25 mouse cellular contexts compared by ENCODE assay signal in the genomic region with DNA sequence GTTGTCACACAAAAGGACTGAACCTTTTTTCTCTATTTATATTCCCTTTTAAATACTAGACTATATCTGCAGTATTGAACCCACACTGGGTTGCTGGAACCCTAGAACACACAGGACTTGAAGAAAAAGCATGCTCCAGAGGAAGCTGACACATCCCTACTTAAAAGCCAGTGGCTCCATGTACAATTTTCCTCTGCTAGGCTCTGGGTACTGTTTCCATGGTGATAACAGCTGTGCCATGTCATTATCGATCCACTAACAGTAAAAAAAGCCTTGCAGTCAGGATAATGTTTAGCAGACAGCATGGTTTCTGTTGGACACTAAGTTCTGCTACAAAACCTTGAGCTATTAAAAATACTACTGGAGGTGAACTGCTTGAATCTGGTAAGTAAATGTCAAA. TPM values are rescaled to one million over a fixed set of nuclear protein-coding genes. Genes with fewer than 3 reads are reported as not detected.
DNase-seq lines count a peak whose midpoint lies in the region; ATAC-seq and TF ChIP-seq lines count a peak whose summit lies in the region.
"Had no signal": no experiment of that assay in that cellular context is flagged by ENCODE, and none has a peak within 500 bp of the region (broad histone marks: within the 10 kb centered on the region; RNA-seq: fewer than 3 reads in every experiment).

No protein-coding gene starts in this region.

- TF ChIP-seq CTCF in midbrain, postnatal 0 days (IDR thresholded peaks at IDR 0.05) = no peak
- no peak for TF ChIP-seq CTCF in thymus, adult 2 months (IDR thresholded peaks at IDR 0.05; ENCODE audit: borderline replicate concordance, control insufficient read depth, extremely low read depth, insufficient read depth, low read length, poor library complexity)

- no peak overlapping the region for H3K9ac ChIP-seq in forebrain, embryonic 14.5 days (ENCODE audit: low read length)
- no peak overlapping the region for H3K9ac ChIP-seq in forebrain, embryonic 16.5 days (replicated peaks; ENCODE audit: low read depth, low read length)
- H3K9ac ChIP-seq in midbrain, embryonic 14.5 days (replicated peaks; ENCODE audit: low read length) = no peak overlapping the region
- no peak overlapping the region for H3K9ac ChIP-seq in midbrain, embryonic 13.5 days (replicated peaks)
- H3K9ac ChIP-seq in midbrain, postnatal 0 days (replicated peaks; ENCODE audit: low read length, poor library complexity, severe bottlenecking) = no peak overlapping the region
- H3K9ac ChIP-seq: embryonic facial prominence, embryonic 12.5 days; embryonic facial prominence, embryonic 15.5 days; forebrain, embryonic 15.5 days; heart, embryonic 13.5 days; hindbrain, embryonic 15.5 days had no signal

- peak; percentile 15 for DNase-seq in forebrain, embryonic 14.5 days (ENCODE audit: low spot score)
- peak; percentile 22 for DNase-seq in midbrain, embryonic 14.5 days
- DNase-seq in brain, adult 2 months (ENCODE audit: low read depth, low spot score) = peak; percentile 18
- DNase-seq in midbrain, postnatal 0 days (ENCODE audit: low spot score) = peak; percentile 2
- no peak for DNase-seq in thymus, adult 2 months
- DNase-seq in cerebellum, adult 8-10 months = no peak
- DNase-seq: adrenal gland, adult 8-10 months; adrenal gland, postnatal 25 days; cerebellum, adult 11-12 months; cerebellum, adult 9-11 months; cerebellum, postnatal 25 days; gastrocnemius, postnatal 10 days; gastrocnemius, postnatal 36 days; heart, adult 2 months; heart, postnatal 14 days; heart, postnatal 4 days had no signal

- no peak overlapping the region for H3K4me3 ChIP-seq in forebrain, embryonic 14.5 days (ENCODE audit: low read depth, low read length)
- no peak overlapping the region for H3K4me3 ChIP-seq in forebrain, embryonic 16.5 days (replicated peaks; ENCODE audit: low read length)
- H3K4me3 ChIP-seq in midbrain, embryonic 14.5 days (replicated peaks; ENCODE audit: low read depth, low read length) = no peak overlapping the region
- no peak overlapping the region for H3K4me3 ChIP-seq in midbrain, embryonic 13.5 days (replicated peaks)
- H3K4me3 ChIP-seq in midbrain, postnatal 0 days (ENCODE audit: low read depth, low read length) = no peak overlapping the region
- H3K4me3 ChIP-seq in thymus, adult 2 months (ENCODE audit: control insufficient read depth, insufficient read depth, low read length) = no peak overlapping the region
- H3K4me3 ChIP-seq: embryonic facial prominence, embryonic 12.5 days; embryonic facial prominence, embryonic 15.5 days; forebrain, embryonic 15.5 days; heart, adult 2 months; heart, embryonic 10.5 days; heart, embryonic 13.5 days; hindbrain, embryonic 15.5 days had no signal

- H3K9me3 ChIP-seq in forebrain, embryonic 14.5 days (replicated peaks; ENCODE audit: control insufficient read depth, low read length) = no peaks in the 10 kb centered on the region
- no peaks in the 10 kb centered on the region for H3K9me3 ChIP-seq in forebrain, embryonic 16.5 days (ENCODE audit: control insufficient read depth, low read length)
- H3K9me3 ChIP-seq in midbrain, embryonic 14.5 days (ENCODE audit: control insufficient read depth, low read length) = no peaks in the 10 kb centered on the region
- H3K9me3 ChIP-seq in midbrain, embryonic 13.5 days = no peaks in the 10 kb centered on the region
- no peaks in the 10 kb centered on the region for H3K9me3 ChIP-seq in midbrain, postnatal 0 days (ENCODE audit: low read length)
- H3K9me3 ChIP-seq: embryonic facial prominence, embryonic 12.5 days; embryonic facial prominence, embryonic 15.5 days; forebrain, embryonic 15.5 days; heart, embryonic 10.5 days; heart, embryonic 13.5 days; hindbrain, embryonic 15.5 days had no signal

- H3K4me1 ChIP-seq in forebrain, embryonic 14.5 days (ENCODE audit: control insufficient read depth, insufficient read depth, low read length) = no peaks in the 10 kb centered on the region
- H3K4me1 ChIP-seq in forebrain, embryonic 16.5 days (replicated peaks; ENCODE audit: control insufficient read depth, insufficient read depth, low read length) = no peaks in the 10 kb centered on the region
- no peaks in the 10 kb centered on the region for H3K4me1 ChIP-seq in midbrain, embryonic 14.5 days (ENCODE audit: control insufficient read depth, insufficient read depth, low read length)
- no peaks in the 10 kb centered on the region for H3K4me1 ChIP-seq in midbrain, embryonic 13.5 days (replicated peaks)
- H3K4me1 ChIP-seq in midbrain, postnatal 0 days (ENCODE audit: insufficient read depth, low read length) = no peaks in the 10 kb centered on the region
- no peaks in the 10 kb centered on the region for H3K4me1 ChIP-seq in thymus, adult 2 months (replicated peaks; ENCODE audit: control insufficient read depth, insufficient read depth, low read length)
- H3K4me1 ChIP-seq: embryonic facial prominence, embryonic 12.5 days; embryonic facial prominence, embryonic 15.5 days; forebrain, embryonic 15.5 days; heart, embryonic 10.5 days; heart, embryonic 13.5 days; hindbrain, embryonic 15.5 days had no signal

- no peak overlapping the region for H3K4me2 ChIP-seq in forebrain, embryonic 14.5 days (ENCODE audit: low read length)
- no peak overlapping the region for H3K4me2 ChIP-seq in forebrain, embryonic 16.5 days (ENCODE audit: low read length)
- H3K4me2 ChIP-seq in midbrain, embryonic 14.5 days (ENCODE audit: low read length) = no peak overlapping the region
- H3K4me2 ChIP-seq in midbrain, embryonic 13.5 days (replicated peaks) = no peak overlapping the region
- H3K4me2 ChIP-seq in midbrain, postnatal 0 days (ENCODE audit: low read depth, low read length, poor library complexity, severe bottlenecking) = no peak overlapping the region
- H3K4me2 ChIP-seq: embryonic facial prominence, embryonic 12.5 days; embryonic facial prominence, embryonic 15.5 days; forebrain, embryonic 15.5 days; heart, embryonic 13.5 days; hindbrain, embryonic 15.5 days had no signal

- no peaks in the 10 kb centered on the region for H3K36me3 ChIP-seq in forebrain, embryonic 14.5 days (ENCODE audit: control insufficient read depth, insufficient read depth, low read length)
- no peaks in the 10 kb centered on the region for H3K36me3 ChIP-seq in forebrain, embryonic 16.5 days (ENCODE audit: control insufficient read depth, insufficient read depth)
- H3K36me3 ChIP-seq in midbrain, embryonic 14.5 days (ENCODE audit: control insufficient read depth, insufficient read depth, low read length) = no peaks in the 10 kb centered on the region
- H3K36me3 ChIP-seq in midbrain, embryonic 13.5 days = no peaks in the 10 kb centered on the region
- no peaks in the 10 kb centered on the region for H3K36me3 ChIP-seq in midbrain, postnatal 0 days (ENCODE audit: insufficient read depth, low read length)
- no peaks in the 10 kb centered on the region for H3K36me3 ChIP-seq in thymus, adult 2 months (ENCODE audit: control insufficient read depth, insufficient read depth, low read length)
- H3K36me3 ChIP-seq: embryonic facial prominence, embryonic 12.5 days; embryonic facial prominence, embryonic 15.5 days; forebrain, embryonic 15.5 days; heart, embryonic 10.5 days; heart, embryonic 13.5 days; hindbrain, embryonic 15.5 days had no signal

- no peak for TF ChIP-seq POLR2A in thymus, adult 2 months (IDR thresholded peaks at IDR 0.05; ENCODE audit: control insufficient read depth, extremely low read depth, insufficient read depth, low read length, poor library complexity)

- 63% methylated on average over 1 of the region's 1 CpGs for WGBS in forebrain, embryonic 14.5 days
- WGBS in forebrain, embryonic 16.5 days = 45% methylated on average over 1 of the region's 1 CpGs
- WGBS in midbrain, embryonic 14.5 days = 38% methylated on average over 1 of the region's 1 CpGs
- 48% methylated on average over 1 of the region's 1 CpGs for WGBS in midbrain, embryonic 13.5 days
- WGBS in midbrain, postnatal 0 days = 33% methylated on average over 1 of the region's 1 CpGs
- 61% methylated on average over 1 of the region's 1 CpGs for WGBS in thymus, adult 2 months

- H3K27me3 ChIP-seq in forebrain, embryonic 14.5 days (replicated peaks; ENCODE audit: control insufficient read depth, insufficient read depth, low read length) = no peaks in the 10 kb centered on the region
- H3K27me3 ChIP-seq in forebrain, embryonic 16.5 days (replicated peaks; ENCODE audit: control insufficient read depth, insufficient read depth, low read length) = no peaks in the 10 kb centered on the region
- no peaks in the 10 kb centered on the region for H3K27me3 ChIP-seq in midbrain, embryonic 14.5 days (ENCODE audit: control insufficient read depth, insufficient read depth, low read length)
- H3K27me3 ChIP-seq in midbrain, embryonic 13.5 days = no peaks in the 10 kb centered on the region
- no peaks in the 10 kb centered on the region for H3K27me3 ChIP-seq in midbrain, postnatal 0 days (ENCODE audit: insufficient read depth, low read length)
- H3K27me3 ChIP-seq in thymus, adult 2 months (ENCODE audit: control insufficient read depth, insufficient read depth, low read length) = no peaks in the 10 kb centered on the region
- H3K27me3 ChIP-seq: embryonic facial prominence, embryonic 12.5 days; embryonic facial prominence, embryonic 15.5 days; forebrain, embryonic 15.5 days; heart, embryonic 13.5 days; hindbrain, embryonic 15.5 days had no signal

- ATAC-seq in forebrain, embryonic 14.5 days = no peak
- ATAC-seq in forebrain, embryonic 16.5 days = no peak
- no peak for ATAC-seq in midbrain, embryonic 14.5 days (ENCODE audit: low FRiP score, low TSS enrichment)
- no peak for ATAC-seq in midbrain, embryonic 13.5 days
- ATAC-seq in midbrain, postnatal 0 days (ENCODE audit: low FRiP score) = no peak
- ATAC-seq: activated CD4-positive, CD25-positive, alpha-beta regulatory T cell, adult 4 months; forebrain, embryonic 15.5 days had no signal

- no peak overlapping the region for H3K27ac ChIP-seq in forebrain, embryonic 14.5 days (ENCODE audit: low read depth, low read length)
- H3K27ac ChIP-seq in forebrain, embryonic 16.5 days (ENCODE audit: low read length) = no peak overlapping the region
- H3K27ac ChIP-seq in midbrain, embryonic 14.5 days (replicated peaks; ENCODE audit: low read depth, low read length) = no peak overlapping the region
- H3K27ac ChIP-seq in midbrain, embryonic 13.5 days = no peak overlapping the region
- no peak overlapping the region for H3K27ac ChIP-seq in midbrain, postnatal 0 days (ENCODE audit: low read depth, low read length)
- H3K27ac ChIP-seq in thymus, adult 2 months (ENCODE audit: control insufficient read depth, insufficient read depth, low read length) = no peak overlapping the region
- H3K27ac ChIP-seq: embryonic facial prominence, embryonic 12.5 days; embryonic facial prominence, embryonic 15.5 days; forebrain, embryonic 15.5 days; heart, adult 2 months; heart, embryonic 10.5 days; heart, embryonic 13.5 days; hindbrain, embryonic 15.5 days had no signal

RNA-seq across cellular contexts. Expression of gene Dock11, which starts 50.6 kb away (rescaled TPM):
- polyA plus RNA-seq in forebrain, embryonic 14.5 days (2014; fragmentation: Nextera tagmentation; extraction: Ambion mirVana) = 19.0 and 20.2 TPM in 2 replicates
- polyA plus RNA-seq in forebrain, embryonic 16.5 days (2015; fragmentation: Nextera tagmentation; extraction: Ambion mirVana) = 19.1 and 19.4 TPM in 2 replicates
- 16.8 and 24.7 TPM in 2 replicates for polyA plus RNA-seq in midbrain, embryonic 14.5 days (2014; fragmentation: Nextera tagmentation; extraction: Ambion mirVana)
- 16.1 and 16.7 TPM in 2 replicates for polyA plus RNA-seq in midbrain, embryonic 13.5 days (2015; fragmentation: Nextera tagmentation; extraction: Ambion mirVana)
- 21.4 and 25.8 TPM in 2 replicates for total RNA-seq in midbrain, postnatal 0 days (2014; rRNA removed)
- 4.4 and 5.6 TPM in 2 replicates for polyA plus RNA-seq in midbrain, postnatal 0 days (2015; fragmentation: Nextera tagmentation; extraction: Ambion mirVana)
- 11.0 and 11.4 TPM in 2 replicates for polyA plus RNA-seq in thymus, adult 2 months (2012; rRNA removed)

Comparison
In these comparisons a context has a peak if more than half of its experiments do, and no peak if none do; other contexts are left out.
1. DNase-seq: peak in forebrain, embryonic 14.5 days (single experiment), midbrain, embryonic 14.5 days (single experiment), brain, adult 2 months (single experiment) and midbrain, postnatal 0 days (single experiment); none in thymus, adult 2 months (single experiment) and cerebellum, adult 8-10 months (single experiment).